Mouse (Mus musculus) mouse trophoblast stem cell (cell line): ENCODE data around the gene Kcnk12.

ENCODE experiments used
- in situ Hi-C, 2 experiments: fragments of 300-500 bp; cut with MseI, MboI; formaldehyde crosslinking; loops; 2 replicates in 1 of 2; 3 replicates in 1 of 2; pipeline ENCODE4 v1.15.1; 2025

Kcnk12 gene

GRCm38 (mm10) chr17:87785721-87786120 lies 12.1 kb downstream of the Kcnk12 start:
- in situ Hi-C loops = no loop called here

DNA sequence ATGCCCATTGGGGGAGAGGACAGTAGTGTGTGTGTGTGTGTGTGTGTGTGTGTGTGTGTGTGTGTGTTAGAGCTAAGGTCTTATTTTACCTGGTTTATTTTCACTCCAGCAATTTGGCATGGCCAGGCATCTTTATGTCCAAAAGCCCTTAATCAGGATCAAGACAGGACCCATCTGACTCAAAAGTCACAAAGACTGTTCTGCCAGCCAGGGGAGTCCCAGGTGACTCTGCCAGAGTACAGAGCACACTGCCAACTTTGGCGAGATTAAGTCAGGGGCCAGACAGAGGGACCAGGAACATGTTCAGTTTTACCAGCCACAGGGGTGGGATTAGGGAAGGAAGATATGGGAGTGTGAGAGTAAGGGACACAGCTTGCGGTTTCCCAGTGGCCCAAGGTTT lies 12.9 kb downstream of the Kcnk12 start:
- in situ Hi-C loops = no loop called here

GRCm38 (mm10) chr17:87784141-87784831 lies 13.5 kb downstream of the Kcnk12 start:
- in situ Hi-C loops = no loop called here

DNA sequence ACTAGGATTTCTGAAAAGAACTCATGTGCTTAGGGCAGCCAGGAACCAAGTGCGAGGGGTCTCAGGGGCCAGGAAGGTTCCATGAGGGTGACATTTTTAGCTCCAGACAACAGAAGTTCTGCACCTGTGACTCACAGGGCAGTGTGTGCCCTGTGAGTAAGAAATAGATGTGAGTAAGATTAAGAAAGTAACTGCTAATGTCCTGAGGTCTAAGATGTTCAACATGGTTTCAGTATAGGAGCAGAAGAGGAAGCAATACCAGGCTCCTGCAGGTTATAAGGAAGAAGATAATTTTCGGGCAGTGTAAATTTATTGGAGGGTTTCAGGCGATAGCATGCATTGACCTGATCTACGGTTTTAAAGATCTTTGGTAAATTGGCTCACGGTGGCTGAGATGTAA lies 16.6 kb downstream of the Kcnk12 start:
- in situ Hi-C loops = no loop called here

GRCm38 (mm10) chr17:87780164-87780563 lies 17.6 kb downstream of the Kcnk12 start:
- in situ Hi-C loops = no loop called here

- in situ Hi-C loops = loop anchor here in 1 of 2 experiments (5.0 kb wide), 2 partner anchors 102 to 172 kb away; no protein-coding TSS in a partner anchor
Observed at GRCm38 (mm10) chr17:87774982-87775381, 22.8 kb downstream of the Kcnk12 start.

DNA sequence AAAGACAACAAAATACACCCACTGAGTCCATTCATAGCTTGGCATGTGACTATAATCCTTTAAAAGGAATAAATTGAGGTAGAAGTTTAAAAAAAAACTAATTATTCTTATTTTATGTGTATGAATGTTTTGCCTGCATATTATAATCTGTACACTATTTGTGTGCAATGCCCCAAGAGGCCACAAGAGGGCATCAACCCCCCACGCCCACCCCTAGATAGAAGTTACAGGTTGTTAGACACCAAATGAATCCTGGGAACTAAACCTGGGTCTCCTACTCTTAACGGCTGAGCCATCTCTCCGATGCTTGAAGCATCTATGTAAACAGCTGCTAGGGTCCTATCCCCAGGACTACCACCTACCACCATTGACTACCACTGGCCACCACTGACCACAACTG lies 24.6 kb downstream of the Kcnk12 start:
- in situ Hi-C loops = loop anchor here in 1 of 2 experiments (5.0 kb wide), 2 partner anchors 104 to 174 kb away; no protein-coding TSS in a partner anchor

GRCm38 (mm10) chr17:87770766-87771165 lies 27.0 kb downstream of the Kcnk12 start:
- in situ Hi-C loops = loop anchor here in 1 of 2 experiments (5.0 kb wide), 2 partner anchors 107 to 177 kb away; no protein-coding TSS in a partner anchor

DNA sequence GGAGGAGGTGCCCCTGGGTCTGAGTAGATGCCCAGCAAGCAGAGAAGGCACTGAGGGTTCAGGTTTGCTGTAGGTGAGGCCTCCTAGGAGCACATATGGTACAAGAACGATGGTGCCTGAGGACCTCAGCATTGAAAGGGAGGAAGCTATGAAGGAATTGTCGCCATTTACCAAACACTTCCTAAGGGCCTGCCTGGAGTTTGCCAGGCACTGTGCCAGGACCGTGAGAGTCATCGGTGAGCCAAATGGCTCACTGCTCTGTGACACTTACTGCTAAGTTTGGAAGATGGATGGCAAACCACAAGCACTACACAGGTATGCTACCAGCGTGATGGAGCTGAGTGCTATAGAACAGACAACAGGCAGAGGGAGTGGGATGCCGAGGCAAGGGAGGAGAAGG lies 30.9 kb downstream of the Kcnk12 start:
- in situ Hi-C loops = no loop called here

GRCm38 (mm10) chr17:87765031-87765430 lies 32.8 kb downstream of the Kcnk12 start:
- in situ Hi-C loops = no loop called here

GRCm38 (mm10) chr17:87763146-87763545 lies 34.6 kb downstream of the Kcnk12 start:
- in situ Hi-C loops = no loop called here

DNA sequence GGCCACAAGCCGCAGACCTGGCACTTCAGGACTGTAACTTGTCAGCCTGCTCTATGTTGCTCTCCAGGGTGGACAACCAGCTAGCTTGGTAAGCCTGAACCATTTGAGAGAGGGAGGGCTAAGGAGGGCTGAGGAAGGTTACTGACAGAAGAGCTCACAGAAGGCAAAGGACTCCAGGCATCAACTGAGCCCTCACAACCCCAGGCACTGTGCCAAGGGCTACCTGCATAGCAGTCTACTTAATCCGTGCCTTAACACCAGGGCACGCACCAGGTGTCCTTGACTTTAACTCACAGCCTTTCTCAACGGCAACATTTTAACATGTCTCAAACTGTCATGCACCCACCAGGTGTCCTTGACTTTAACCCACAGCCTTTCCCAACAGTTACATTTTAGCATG lies 37.5 kb downstream of the Kcnk12 start:
- in situ Hi-C loops = no loop called here

DNA sequence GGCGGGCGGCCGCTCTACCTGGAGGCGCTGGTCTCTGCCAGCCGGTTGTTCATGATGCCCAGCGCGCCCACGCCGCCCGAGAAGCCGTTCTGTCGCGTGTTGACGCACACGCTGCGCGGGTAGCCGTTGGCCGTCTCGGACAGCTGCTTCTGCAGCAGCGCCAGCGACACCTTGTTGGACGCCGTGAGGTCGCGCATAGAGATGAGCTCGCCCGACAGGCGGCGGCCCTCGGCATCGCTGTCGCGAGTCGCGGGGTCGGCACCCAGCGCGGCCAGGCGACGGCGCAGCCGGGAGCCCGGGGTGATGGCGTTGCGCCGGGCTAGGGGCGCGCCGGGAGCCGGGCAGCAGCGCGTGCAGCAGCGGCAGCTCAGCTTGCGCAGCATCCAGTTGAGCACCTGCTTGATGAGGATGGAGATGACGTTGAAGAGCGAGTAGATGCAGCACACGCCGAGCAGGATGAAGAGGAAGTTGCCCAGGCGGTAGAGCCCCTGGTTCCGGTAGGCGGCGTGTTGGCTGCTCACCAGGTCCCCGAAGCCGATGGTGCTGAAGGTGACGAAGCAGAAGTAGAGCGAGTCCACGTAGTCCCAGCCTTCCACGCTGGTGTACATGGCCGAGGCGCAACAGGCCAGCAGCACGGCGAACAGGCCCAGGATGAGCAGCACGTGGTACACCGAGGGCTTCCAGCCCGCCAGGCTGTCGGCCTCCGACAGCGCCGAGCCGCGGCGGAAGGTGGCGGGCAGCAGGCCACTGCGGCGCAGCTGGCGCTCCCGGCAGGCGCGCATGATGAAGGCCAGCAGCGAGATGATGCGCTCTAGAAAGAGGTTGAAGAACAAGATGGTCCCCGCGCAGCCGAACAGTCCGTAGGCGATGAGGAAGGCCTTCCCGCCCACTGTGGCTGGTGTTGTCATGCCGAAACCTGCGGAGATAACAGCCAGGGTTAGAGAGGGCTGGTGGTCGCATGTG lies 51.6 kb downstream of the Kcnk12 start:
- in situ Hi-C loops = no loop called here

GRCm38 (mm10) chr17:87744985-87745925 lies 52.5 kb downstream of the Kcnk12 start:
- in situ Hi-C loops = no loop called here

DNA sequence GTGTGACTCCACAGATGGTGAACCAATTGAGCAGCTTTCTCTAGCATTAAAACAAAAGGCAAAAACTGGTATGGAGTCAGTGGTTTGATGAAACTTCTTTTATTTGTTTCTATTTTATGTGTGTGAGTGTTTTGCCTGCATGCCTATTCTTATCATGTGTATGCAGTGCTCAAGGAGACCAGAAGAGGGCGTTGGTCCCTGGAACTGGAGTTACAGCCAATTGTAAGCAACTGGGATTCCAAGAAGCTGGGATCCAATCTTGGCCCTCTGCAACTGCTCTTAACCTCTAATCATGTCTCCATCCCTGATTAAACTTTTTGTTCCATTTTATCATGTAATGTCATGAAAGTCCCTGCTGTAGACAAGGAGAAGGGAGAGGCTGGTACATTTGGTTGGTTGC lies 58.0 kb downstream of the Kcnk12 start:
- in situ Hi-C loops = no loop called here

DNA sequence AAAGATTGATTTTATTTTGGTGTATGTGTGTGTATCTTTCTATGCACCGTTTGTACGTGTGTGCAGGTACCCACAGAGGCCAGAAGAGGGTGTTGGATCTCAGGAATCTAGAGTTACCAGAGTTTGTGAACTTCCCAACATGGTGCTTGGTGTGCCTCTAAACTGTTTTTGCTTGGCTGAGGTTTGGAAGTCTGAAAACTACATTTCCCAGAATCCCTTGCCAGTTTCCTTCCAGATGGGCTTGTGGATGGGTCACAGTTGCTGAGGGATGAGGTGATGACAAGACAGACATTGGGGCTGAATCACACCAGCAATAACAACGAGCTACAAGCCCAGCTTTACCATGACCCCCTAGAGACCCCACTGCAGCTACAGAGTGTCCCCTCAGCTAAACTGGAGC lies 60.6 kb downstream of the Kcnk12 start:
- in situ Hi-C loops = no loop called here

GRCm38 (mm10) chr17:87734471-87734870 lies 63.3 kb downstream of the Kcnk12 start:
- in situ Hi-C loops = no loop called here

DNA sequence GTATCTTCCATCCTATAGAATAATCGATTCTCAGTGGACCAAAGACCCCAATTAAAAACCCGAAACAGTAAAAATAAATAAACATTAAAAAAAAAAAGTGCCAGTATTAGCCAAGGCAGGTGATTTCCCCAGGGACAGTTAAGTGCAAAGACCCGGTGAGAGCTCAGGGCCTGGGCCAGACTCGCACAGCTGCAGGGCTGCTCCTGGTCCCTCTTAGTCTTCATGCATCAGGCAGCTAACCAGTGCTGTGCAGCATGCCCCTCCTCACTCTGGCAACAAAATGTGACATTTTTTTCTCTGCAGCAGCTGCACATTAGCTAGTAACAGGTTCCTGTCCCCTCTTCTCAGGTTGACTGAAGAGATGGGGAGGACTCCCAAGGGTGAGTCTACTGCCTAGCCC lies 65.8 kb downstream of the Kcnk12 start:
- in situ Hi-C loops = no loop called here

GRCm38 (mm10) chr17:87726489-87727356 lies 71.1 kb downstream of the Kcnk12 start:
- in situ Hi-C loops = no loop called here

- in situ Hi-C loops = no loop called here
Observed at GRCm38 (mm10) chr17:87724727-87725126, 73.1 kb downstream of the Kcnk12 start.
